Mouse (Mus musculus): ENCODE data around the gene Cav3.

Gene Cav3

DNA sequence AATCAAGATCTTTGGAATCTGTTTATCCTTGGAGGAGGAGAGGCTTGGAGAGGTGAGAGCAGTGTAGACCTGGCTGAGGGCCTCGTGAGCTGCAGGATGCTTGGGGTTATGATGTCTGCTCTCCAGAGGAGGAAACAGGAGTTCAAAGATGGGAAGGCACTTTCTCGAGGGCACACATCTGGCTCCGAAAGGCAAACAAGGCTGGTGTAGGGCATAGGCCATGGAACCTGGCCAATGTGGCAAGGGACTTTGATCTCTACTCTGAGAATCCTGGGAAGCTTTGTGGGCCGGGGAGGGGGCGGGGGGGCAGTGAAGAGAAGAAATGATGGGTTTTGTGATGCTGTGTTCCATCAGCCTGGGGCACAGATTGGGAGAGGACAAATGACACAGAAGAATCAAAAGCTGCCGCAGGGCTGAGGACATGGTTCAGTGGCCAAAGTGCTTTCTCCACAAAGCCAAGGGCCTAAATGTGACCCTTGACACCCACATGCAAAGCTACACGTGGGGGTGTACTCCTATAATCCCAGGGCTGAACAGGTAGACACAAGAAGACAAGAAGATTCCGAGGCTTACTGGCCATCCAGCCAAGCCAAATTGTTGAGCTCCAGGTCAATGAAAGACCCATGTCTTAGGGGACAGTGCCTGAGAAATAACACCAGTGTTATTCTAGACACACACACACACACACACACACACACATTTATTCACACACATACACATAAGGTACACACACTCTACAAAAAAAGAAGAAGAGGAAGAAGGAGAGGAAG, 37.2 kb downstream of the Cav3 start:
- DNase-seq, result no peak

DNA sequence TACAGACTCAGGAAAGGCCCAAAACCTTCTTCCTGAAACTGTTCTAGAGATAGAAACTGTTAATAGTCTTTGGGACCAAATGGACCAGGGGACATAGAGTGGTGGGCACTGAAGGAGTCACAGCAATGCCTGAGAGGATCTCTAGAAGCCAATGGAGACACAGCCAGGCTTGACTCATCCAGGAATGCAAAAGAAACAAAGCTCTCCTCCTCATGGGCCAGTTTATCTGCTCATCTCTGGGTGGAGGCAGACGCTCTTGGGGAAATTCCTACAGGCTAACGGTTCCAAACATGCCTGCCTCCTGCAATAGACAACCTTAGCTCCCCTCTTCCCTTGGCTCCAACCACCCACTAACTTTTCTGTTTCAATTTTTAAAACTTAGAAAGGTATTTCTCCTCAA, 38.2 kb downstream of the Cav3 start:
- DNase-seq, result no peak

DNA sequence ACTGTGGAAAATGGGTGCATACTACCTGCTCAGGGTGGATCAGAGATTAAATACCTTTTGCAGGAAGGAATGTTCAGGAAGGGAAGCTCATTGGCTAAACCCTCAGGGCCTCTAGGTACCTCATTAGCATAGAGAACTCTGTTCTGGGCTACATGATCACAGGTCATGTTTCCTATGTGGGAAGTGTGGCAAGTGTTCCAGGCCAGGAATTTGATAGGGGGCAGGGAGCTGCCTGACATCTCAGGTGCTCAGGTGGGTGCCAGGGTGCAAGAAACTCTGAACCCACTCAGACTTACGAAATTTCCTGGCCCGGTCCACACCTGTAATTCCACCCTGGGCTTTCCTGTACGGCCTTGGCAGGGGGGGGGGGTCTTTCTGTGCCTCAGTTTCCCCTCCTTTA, 39.4 kb downstream of the Cav3 start:
- no peak for DNase-seq

DNA sequence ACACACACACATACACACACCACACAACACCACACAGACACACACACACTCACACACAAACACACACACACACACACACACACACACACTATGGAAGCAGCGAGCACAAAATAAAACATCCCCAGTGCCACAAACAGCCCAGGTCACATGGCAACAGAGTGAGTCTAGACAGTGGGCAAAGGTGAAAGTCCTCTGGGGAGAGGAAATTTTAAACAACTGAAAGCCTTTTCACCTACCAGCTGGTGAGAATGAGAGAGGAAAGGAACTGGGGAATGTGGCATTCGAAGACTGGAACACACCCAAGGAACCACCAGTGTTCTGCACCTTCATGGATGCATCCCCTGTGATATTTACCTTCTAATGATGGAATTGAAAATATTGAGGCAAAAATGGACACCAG, 40.2 kb downstream of the Cav3 start:
- DNase-seq, result no peak

DNA sequence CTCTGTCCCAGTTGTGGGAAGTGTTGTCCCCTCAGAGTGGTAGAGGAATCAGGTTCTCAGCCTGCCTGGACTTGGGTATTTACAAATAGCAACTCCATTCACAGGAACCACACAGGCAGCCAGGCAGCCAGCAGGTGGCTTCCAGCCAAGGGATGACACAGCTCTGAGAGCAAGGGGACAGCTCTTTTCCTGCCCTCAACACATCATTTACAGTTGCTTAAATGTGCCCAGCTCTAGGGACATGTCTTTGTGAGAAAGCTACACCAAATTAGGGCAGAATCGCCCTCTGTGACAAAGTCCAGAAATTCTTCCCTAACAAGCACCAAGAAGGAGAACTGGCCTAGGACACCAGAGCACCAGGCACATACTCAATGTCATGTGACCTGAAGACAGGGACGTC, 41.9 kb downstream of the Cav3 start:
- DNase-seq, result no peak

DNA sequence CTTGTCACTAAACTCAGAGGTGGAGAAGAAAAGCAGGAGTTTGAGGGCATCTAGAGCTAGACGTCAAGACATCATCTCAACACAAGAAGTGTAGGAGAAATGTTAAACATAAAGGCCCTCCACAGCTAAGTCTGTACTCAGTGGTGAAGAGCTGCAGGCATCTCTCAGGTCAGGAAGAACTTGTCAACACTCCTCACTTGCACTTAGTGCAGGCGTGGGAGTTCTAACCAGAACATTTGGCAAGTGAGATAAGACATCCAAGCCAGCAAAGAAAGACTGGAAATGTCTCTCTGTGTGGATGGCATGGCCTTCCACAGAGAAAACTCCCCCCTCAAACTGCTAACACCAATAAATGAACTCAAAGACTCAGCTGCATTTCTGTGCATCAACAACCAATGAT, 48.3 kb downstream of the Cav3 start:
- no peak for DNase-seq

DNA sequence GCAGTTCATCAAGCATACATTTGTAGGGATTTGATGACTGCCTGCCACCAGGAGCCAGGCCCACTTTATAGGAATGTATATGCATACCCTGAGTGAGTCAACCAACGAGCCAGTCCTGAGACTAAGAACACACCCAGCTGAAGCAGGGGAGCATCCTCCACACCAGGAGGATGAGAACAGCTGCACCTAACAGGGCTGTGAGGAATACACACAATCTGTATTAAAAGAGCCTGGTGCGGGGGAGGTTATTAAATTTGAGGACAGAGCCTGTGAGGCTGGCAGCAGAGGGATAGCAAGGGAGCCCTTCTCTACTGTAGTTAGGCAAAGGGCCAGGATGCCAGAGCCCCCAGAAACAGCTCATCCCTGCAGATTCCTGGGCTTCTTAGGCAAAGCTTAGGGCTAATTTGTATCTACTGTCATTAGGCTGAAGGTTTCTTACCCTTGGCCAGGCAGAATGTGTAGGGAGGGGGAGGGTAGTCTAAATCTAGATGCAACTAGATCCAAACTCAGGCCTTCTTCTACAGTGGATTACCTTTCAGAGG, 50.4 kb downstream of the Cav3 start:
- no peak for DNase-seq

DNA sequence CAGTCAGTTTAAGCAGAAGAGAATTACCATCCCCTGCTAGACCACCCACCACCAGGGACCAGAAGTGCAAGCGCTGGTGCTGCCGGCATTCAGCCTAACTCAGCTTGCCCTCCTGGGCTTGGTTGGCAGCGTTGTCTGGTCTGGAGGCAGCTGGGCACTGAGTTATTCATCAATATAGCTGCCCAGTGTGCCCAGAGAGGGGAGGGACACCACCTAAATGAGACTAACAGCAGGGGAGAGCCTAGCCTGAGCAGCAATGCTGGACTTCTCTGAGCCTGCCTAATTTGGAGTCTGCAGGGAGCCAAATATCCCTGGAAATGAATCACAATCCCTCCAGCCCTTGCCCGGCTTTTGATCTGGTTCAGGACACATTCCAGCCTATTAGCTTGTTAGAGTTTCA, 51.0 kb downstream of the Cav3 start:
- no peak for DNase-seq

DNA sequence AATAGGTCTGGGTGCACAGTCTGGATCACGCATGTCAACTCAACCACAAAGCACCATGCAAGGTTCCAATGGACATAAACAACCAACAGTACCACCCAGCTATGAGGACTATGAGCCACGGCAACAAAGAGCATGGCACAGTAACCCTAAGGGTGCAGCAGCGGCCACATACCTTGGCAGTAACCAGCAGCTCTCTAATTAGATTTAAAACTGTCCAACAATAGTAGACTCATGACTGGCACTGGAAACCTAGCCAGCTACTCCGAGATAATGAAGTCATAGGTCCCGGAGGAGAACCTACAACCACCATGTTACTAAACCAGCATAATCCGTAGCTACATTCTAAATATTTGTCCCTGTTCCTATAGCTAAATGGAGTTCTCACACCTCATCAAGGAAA, 55.3 kb downstream of the Cav3 start:
- no peak for DNase-seq

DNA sequence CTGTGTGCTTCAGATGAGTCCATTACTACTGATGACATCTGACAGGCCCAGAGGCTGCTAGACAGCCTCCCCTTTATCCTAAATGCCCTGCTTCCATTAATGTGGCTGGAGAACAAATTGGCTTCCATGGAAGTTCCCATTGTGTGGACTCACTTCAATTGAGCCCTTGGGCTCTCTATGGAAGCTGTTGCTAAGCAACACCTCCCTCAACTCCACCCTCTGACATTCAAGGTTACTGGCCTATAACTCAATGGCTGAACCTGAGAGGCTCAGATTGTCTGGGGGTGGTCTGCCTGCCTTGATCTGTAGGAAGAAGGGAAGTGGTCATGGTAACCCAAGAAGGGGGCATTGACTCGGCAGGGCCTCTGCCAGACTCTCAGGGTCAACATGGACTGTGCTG, 57.2 kb downstream of the Cav3 start:
- no peak for DNase-seq

DNA sequence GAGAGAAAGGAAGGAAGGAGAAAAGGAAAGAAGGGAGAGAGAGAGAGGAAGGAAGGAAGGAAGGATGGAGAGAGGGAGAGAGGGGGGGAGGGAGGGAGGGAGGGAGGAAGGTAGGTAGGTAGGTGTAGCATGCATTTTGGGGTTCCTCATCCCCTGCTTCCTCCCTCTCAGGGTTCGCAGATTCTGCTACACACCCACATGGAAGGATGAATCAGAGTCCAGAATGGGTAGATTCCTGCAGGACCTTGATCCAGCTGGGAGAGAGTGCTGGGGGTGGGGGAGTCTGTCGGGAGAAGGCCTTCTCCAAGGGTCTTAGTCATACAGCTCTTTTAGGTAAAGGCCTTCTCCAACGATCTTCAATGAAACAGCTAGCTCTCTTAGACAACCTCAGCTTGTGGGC, 58.3 kb downstream of the Cav3 start:
- no peak for DNase-seq

DNA sequence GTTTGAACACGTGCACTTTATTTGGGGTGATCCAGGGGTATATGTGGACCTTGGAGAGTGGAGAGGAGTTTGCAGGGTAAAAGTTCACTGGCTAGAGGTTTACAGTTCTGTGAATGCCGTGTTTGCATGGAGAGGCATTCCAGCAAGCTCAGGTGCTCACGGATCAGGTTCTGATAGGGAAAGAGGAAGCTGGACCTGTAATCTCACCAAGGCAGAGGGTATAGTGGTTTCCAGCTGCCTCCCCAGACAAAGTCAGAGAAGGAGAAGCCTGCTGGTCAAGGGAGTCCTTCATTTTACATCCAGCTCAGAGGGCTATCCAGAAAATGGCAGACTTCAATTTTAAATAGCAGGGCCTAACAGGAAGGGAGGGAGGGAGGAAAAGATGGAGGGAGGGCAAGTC, 58.7 kb downstream of the Cav3 start:
- DNase-seq, result no peak
